Mouse (Mus musculus) splenic B cell, adult 2 months (primary cell): ENCODE measurements around the gene Lars2.
"Not testable (repeated sequence)": the region's sequence is repeated elsewhere in the genome, so short reads cannot be mapped to it uniquely, and the experiment has no call there.

Experiments
- DNase-seq: peaks from one replicate; pipeline ENCODE4 v3.0.0-alpha.2; 2011; ENCODE audit warnings: low read depth, low spot score
- H3K27me3 ChIP-seq: 2 replicates; pipeline ENCODE4 v1.6.1; 2012; ENCODE audit warnings: mild to moderate bottlenecking, low read length, moderate library complexity, mixed read lengths; ENCODE audit not compliant: control insufficient read depth, poor library complexity, insufficient read depth, severe bottlenecking
- H3K36me3 ChIP-seq: 2 replicates; pipeline ENCODE4 v1.6.1; 2012; ENCODE audit warnings: mild to moderate bottlenecking, low read length, moderate library complexity, mixed read lengths; ENCODE audit not compliant: control insufficient read depth, poor library complexity, insufficient read depth, severe bottlenecking

Lars2 gene

DNA sequence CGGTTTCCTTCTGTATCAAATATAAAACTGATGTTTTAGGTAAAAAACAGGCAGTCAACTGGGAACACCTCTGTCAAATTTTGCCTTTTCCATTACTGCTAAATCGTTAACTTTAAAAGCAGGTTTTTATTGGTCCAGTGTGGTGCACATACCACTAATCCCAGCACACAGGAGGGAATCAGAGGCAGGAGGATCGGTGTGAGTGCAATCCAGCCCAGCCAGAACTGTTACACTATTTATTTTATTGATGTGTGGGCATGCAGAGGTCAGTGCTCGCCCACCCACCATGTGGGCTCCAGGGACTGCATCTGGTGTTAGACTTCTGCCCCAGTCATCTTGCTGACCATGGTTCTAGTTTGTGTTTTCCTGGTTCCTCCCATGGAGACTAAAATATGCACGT is 15.7 kb downstream of the Lars2 start:
- Histone ChIP-seq H3K27me3 (no peaks in the 10 kb centered on the region), H3K36me3 (no peaks in the 10 kb centered on the region)
- DNase-seq = no peak

DNA sequence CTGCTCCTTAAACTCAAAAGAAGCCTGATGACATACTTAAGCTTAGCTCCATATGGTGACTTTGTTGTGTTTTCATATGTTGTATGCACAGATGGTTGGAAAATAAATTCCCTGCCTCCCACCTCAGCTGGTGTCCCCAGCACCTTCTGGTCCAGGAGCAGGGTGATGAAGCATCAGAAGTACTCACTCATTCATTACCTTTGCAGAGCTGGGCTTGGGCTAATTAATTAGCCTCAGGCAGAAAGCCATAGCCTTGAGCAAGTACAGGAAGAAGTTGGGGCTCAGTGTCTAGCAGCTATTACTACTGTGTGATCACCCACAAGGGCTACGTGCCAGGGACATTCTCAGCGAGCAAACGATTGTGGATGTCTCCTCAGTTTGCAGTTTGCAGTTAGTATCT is 18.0 kb downstream of the Lars2 start:
- DNase-seq = no peak
- no peaks in the 10 kb centered on the region for H3K27me3 ChIP-seq
- no peaks in the 10 kb centered on the region for H3K36me3 ChIP-seq

DNA sequence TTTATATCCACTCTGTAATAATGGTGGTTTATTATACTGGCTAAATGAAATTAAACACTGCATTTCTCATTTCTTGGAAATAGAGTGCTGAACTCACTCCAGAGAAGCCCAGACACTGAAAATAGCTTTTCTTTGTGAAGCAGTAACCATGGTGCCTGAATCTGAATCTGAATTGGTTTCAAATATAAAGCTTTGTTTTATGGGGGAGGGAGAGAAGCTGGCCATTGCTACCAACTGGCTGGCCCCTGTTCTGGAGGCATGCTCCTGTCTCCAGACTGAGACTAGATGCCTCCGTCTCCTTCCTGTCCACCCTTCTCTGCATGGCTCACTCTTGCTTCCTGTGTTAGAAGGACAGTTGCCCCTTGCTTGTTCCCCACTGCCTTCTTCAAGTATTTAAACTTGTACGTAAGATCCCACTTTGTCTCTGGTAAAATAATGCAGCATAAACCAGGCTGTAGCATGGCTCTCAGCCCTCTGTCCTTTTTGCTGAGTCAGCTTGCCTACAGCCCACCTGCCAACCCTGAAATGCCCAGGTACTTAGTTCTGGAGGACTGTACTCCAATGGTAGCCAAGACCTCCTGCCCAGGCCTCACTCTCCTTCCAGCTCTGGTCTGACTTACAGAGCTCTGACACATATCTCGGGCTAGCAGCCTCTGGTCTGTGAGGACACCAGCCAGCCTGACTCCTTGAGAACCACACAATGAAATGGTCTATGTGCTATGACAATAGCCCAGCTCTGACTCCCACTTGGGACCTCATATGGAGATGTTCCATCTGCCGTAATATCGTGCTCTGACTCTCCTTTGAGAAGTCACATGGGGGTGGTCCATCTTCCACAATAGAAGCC is 18.8 kb downstream of the Lars2 start:
- no peaks in the 10 kb centered on the region for H3K36me3 ChIP-seq
- H3K27me3 ChIP-seq = no peaks in the 10 kb centered on the region
- DNase-seq = no peak

DNA sequence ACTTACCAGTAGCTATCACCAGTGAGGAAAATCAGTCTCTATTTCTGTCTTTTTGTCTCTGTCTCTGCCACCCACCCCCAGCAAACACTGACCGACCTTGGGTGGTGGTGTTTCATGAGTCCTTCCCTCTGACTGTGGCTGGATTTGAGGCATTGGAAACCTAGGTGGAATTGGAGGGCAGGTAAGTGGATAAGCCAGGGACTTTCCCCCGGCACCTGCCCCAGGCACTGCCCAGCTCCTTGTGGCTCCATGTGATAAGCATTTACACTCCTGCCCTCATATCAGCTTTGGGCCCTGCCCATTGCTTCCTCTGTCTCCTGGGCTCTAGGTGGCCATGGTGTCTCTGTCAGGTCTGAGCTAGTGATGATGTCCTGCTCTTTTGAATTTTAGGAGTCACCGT is 19.6 kb downstream of the Lars2 start:
- DNase-seq = no peak
- H3K27me3 ChIP-seq = no peaks in the 10 kb centered on the region
- no peaks in the 10 kb centered on the region for H3K36me3 ChIP-seq

DNA sequence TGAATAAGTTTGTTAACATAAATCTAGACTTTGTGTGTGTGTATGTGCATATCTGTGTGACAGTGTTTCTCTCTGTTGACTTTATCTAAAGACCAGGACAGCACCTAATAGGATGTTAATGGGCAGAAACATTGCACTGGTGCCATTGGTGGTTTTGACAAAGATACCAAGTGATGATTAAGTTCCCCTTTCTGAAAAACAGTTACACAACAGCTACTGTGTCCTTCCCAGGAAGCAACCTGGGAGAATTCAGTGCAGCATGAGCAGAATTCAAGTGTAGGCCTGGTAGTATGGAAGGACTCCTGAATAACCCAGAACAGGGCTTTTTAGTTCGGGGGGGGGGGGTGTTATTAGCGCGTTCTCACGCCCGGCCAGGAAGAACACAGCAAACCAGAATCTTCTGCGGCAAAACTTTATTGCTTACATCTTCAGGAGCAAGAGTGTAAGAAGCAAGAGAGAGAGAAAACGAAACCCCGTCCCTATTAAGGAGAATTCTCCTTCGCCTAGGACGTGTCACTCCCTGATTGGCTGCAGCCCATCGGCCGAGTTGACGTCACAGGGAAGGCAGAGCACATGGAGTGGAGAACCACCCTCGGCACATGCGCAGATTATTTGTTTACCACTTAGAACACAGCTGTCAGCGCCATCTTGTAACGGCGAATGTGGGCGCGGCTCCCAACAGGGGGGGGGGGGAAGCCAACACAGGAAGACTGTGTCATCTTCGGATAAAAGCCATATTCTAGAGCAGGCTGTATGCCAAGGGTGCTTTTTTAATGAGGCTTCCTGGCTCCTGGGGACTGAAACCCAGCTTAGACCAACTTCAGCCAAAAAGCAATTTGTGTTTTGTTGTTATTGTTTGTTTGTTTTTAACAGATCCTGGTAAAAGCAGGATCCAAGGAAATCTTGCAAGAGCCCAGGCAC is 21.6 kb downstream of the Lars2 start:
- H3K27me3 ChIP-seq, H3K36me3 ChIP-seq, DNase-seq: not testable (repeated sequence)

DNA sequence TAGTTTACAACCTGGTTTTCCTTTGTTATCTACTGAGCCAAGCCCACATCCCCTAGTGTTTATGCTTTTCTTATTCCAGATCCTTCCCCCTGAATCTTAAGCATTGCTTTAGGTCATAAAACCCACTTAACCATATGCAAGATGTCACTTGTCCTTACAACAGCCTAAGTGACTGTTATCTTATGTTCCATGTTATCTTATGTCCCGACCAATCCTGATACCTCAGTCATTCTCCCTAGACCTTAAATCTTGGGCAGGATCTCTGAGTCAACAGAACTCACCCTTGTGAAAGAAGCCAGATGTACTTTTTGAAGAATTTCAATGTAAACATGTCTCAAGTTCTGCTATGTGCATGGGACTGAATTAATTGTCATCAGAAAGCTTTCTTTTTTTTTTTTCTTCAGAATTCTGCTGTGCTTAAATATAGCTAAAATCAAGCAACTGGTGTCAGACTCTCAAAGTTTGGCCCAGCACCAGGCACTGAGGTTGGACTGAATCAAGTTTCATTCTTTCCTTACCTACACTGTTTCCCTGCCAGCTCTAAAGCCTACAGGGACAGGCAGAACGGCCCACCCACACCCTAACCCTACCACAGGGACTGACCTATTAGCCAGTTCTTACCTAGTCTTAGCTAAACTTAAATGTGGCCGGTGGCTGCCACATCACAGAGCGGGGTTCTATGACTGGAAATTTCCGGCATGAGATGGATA is 24.6 kb downstream of the Lars2 start:
- DNase-seq = no peak
- H3K36me3 ChIP-seq = 0 out of 2 replicates have a peak, but pooled peaks cover 2% of the 10 kb centered on the region
- no peaks in the 10 kb centered on the region for H3K27me3 ChIP-seq

DNA sequence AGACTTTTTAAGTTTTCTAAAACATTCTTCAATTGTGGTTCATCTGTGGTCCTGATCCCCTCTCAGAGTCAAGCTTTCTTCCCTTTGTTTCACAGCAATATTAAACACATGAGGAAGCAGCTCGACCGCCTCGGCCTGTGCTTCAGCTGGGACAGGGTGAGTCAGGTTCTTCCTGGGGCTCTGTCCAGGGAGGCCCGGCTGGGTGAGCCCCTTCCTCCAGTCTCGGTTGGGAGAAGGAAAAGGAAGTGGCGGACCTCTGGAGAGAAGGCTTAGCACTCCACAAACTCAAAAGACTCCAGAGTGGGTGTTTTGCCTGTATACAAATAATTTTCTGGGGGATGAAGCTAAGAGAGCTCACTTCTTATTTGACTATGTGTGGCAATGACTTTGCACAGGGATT is 28.1 kb downstream of the Lars2 start:
- Histone ChIP-seq H3K36me3 (0 out of 2 replicates have a peak, but pooled peaks cover 2% of the 10 kb centered on the region), H3K27me3 (no peaks in the 10 kb centered on the region)
- no peak for DNase-seq

DNA sequence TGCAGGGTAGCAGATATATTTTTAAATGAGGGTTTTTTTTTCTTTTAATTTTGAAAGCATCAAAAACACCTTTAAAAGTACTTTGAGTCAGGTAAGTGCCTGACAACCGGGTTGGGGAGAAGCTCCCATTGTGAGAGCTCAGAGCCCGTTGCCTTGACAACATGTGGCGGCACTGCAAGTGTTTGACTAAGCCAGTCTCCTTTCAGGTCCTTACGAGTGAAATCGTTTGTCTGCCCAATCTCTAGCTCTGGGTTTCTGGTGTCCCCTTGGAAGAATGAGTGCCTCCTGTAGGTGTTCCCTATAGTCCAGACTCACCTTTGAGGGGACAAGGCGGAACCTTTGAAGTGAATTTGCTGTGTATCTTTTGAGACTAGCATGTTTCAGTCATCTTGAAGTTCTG is 31.0 kb downstream of the Lars2 start:
- 0 out of 2 replicates have a peak, but pooled peaks cover 2% of the 10 kb centered on the region for H3K36me3 ChIP-seq
- DNase-seq = no peak
- no peaks in the 10 kb centered on the region for H3K27me3 ChIP-seq

DNA sequence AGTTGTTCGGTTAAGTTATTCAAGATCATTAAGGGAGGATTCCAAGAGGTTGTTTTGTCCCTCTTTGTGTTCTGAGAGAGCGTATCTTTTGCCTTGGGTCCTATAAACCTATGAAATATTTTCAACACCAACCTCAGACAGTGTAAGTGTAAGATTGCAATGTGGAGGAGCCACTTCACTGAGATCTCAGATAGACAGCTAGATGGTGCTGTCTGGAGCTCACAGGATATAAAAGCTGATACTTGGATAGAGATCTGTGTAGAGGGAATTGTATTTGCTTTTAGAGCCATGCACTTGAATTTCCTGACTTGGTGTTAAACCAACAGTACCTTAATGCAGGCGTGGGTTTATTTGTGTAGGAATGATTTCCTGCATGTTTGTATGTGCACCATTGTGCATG is 35.5 kb downstream of the Lars2 start:
- no peaks in the 10 kb centered on the region for H3K27me3 ChIP-seq
- H3K36me3 ChIP-seq = no peaks in the 10 kb centered on the region
- no peak for DNase-seq

DNA sequence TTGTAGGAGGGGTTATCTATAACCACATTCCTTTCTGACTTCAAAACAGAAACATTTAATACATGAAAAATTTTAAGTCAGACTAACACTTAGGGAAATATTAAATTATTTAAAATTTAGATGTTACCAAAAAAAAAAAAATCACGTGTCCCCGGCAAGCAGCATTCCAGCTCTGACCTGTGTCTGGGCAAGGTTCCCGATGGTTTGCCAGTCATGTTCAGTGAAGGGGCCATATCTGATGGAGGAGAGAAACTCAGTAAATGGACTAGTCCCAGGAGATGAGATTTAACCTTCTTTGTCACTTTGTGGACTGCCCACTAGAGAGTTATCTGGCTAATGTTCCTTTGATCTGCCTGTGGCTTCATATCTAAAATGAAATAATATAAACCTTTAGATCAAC is 36.3 kb downstream of the Lars2 start:
- no peak for DNase-seq
- no peaks in the 10 kb centered on the region for H3K36me3 ChIP-seq
- no peaks in the 10 kb centered on the region for H3K27me3 ChIP-seq

DNA sequence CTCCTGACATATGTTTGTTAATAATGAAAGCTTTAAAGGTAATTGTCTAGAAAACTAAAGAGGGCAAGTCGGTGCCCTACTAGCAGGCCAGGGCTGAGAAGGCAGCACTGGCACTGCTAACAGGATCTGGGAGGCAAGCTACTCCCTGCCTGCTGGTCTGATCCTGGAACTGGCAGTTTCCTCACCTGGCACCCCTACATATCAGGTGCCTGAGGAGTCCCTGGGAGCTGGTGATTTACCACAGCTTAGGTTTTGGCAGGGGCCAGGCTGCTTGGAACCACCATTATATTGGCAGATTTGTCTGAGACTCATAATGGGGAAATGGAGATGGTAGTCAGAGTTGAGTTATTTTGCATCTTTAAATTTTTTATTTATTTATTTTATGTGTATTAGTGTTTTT is 38.5 kb downstream of the Lars2 start:
- no peaks in the 10 kb centered on the region for H3K27me3 ChIP-seq

DNA sequence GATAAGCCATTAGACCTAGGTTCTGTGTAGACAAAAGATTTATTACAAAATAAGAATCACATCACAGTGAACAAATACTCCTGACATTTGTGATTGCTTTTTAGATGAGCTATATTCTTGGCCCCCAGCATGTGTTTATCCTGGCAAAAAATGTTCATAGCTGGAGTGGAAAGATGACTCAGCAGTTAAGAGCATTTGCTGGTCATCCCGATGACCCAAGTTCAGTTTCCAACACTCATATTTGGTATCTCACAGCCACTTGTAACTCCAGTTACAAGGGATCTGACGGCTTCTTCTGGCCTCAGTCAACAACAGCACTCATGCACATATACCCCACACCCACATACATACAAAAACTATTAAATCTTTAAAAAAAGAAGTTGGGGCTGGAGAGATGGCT is 42.0 kb downstream of the Lars2 start:
- no peaks in the 10 kb centered on the region for H3K27me3 ChIP-seq
- H3K36me3 ChIP-seq = peaks cover 3% of the 10 kb centered on the region; the same call in 1 of the 2 replicates
- DNase-seq = no peak

More for the DNA sequence above, 38.5 kb downstream of the Lars2 start:
- H3K36me3 ChIP-seq = no peaks in the 10 kb centered on the region; the same call in 1 of the 2 replicates
- no peak for DNase-seq

DNA sequence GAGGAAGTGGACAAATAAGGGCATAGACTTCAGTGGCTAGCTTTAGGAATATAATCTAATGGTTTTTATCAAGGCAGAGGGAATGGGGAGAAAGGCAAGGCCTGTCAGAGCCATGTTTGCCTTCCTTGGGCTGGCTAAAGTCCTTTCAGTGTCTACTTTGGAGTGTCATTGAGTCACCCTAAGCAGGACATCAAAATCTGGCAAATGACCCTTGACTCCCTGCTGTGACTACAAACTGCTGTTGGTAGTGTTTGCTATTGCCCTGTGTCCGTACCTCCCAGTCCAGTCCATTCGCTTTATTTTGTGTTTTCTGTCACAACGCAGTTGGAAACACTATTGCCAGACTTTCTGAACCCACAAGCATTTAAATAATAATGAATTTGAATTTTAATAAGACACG is 63.1 kb downstream of the Lars2 start:
- no peak for DNase-seq

DNA sequence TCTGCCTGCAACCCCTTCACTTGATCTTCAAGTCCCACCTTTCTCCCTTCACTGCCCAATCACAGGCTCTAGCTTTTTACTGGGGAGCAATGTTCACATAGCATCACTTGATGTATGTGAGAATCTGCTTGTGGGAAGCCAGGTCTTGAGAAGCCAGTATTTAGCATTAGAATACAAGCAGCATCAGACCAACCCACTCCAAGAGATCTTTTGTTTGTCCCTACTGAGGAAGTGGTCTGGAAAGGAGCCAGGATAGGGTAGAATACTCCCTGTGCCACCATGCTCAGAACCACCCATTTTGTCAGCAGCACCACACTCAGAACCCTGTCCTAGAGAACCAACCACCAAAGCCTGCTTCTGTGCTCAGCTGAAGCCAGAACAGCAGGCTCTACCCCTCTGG is 64.2 kb downstream of the Lars2 start:
- no peak for DNase-seq
- Histone ChIP-seq H3K27me3 (no peaks in the 10 kb centered on the region), H3K36me3 (peaks cover 1% of the 10 kb centered on the region)

More for the DNA sequence above, 63.1 kb downstream of the Lars2 start:
- Histone ChIP-seq H3K36me3 (peaks cover 1% of the 10 kb centered on the region), H3K27me3 (no peaks in the 10 kb centered on the region)
